Mouse (Mus musculus) retina, embryonic 14.5 days (tissue): ENCODE data around the gene Htt.

ENCODE experiments used
- DNase-seq: peaks from one replicate; pipeline ENCODE4 v3.0.0-alpha.2; 2015; ENCODE audit warnings: low spot score

Gene Htt

GRCm38 (mm10) chr5:34889252-34889651, 127.7 kb downstream of the Htt start:
- DNase-seq, result no peak

DNA sequence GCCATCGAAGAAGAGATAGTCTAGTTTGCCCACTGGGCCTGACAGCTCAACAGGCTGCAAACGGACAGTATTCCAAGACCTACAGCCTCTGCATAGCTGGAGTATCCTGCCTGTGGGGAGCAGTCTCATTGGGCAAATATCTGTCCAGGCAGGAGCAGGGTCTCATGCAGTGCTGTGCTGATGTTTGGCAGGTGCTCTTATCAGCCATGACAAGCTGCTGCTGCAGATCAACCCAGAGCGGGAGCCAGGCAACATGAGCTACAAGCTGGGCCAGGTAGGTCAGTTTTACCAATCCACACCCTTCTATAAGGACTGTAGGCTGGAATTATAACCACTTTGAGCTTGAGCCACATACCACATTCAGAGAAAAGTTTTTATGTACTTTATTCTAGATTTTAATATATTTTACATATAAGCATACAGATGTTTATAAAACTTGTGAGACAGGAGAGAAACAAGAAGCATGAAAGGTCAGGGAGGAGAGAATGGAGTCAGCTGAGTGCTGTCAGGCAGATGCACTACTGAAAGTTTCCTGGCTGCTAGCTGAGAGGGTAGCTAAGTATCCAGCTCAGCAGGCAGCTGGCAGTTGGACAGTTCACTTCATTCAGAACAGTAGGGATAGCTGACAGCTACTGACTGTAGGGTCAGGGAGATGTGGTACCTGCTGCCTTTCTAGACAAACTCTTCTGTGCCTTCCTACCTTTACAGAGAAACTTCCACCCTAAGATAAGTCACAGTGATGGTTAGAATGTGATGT, 135.3 kb downstream of the Htt start:
- no peak for DNase-seq

DNA sequence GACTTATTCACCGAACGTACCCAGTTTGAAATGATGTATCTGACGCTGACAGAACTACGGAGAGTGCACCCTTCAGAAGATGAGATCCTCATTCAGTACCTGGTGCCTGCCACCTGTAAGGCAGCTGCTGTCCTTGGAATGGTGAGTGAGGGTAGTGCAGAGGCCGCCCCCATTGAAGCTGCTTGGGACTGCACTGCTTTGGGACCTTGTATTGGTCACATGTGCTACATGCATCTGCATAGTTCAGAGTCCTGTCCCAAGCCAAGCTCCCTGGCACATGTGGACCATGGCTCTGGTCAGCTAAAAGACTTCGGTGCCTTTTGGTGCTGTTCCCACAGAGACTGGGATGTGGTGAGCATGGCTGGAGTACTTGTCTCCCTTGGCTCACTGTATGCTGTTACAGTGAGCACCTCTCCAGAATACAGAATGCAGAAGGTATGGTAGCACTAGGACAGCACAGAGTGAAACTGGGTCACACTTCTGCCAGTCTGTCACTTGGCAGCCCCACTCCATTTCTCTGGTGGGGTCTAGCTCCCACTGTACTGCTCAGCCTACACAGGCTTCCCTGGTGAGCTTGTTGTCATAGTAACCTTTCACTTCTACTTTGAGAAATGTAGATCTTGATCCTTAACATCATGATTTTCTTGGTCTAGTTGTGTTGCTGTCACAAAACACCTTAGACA, 138.4 kb downstream of the Htt start:
- no peak for DNase-seq

GRCm38 (mm10) chr5:34902371-34902770, 140.8 kb downstream of the Htt start:
- no peak for DNase-seq

DNA sequence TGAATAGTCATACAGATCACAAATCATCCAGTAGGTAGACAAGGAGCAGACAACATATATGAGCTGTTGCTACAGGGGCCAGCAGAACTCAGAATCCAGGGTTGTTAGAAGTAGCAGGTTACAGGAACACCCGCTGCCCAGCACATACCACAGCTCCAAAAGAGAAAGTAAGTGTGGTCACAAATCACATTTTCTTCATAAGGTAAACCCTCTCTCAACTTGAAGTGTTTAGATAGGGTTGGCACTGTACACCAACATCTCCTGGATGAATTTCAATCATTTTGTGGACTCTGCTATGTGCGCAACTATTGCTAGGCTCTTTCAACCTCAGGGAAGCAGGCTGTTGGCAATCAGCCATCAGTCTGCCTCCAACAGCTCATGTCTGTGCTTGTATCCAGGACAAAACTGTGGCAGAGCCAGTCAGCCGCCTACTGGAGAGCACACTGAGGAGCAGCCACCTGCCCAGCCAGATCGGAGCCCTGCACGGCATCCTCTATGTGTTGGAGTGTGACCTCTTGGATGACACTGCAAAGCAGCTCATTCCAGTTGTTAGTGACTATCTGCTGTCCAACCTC, 141.4 kb downstream of the Htt start:
- DNase-seq, result no peak

- DNase-seq, result no peak
Observed at GRCm38 (mm10) chr5:34904412-34904811, 142.9 kb downstream of the Htt start.

DNA sequence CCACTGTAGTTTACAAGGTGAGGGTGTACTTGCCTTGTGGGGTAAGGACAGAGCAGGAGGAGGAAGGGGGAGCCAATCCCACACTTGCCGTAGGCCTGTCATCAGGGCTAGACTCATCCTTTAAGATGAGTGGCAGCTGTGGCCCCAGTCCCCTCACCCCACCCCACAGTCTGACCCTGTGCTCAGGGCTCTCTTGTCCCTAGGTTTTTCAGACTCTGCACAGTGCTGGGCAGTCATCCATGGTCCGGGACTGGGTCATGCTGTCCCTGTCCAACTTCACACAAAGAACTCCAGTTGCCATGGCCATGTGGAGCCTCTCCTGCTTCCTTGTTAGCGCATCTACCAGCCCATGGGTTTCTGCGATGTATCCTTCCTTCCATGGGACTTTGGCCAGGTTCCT, 145.7 kb downstream of the Htt start:
- DNase-seq, result no peak

DNA sequence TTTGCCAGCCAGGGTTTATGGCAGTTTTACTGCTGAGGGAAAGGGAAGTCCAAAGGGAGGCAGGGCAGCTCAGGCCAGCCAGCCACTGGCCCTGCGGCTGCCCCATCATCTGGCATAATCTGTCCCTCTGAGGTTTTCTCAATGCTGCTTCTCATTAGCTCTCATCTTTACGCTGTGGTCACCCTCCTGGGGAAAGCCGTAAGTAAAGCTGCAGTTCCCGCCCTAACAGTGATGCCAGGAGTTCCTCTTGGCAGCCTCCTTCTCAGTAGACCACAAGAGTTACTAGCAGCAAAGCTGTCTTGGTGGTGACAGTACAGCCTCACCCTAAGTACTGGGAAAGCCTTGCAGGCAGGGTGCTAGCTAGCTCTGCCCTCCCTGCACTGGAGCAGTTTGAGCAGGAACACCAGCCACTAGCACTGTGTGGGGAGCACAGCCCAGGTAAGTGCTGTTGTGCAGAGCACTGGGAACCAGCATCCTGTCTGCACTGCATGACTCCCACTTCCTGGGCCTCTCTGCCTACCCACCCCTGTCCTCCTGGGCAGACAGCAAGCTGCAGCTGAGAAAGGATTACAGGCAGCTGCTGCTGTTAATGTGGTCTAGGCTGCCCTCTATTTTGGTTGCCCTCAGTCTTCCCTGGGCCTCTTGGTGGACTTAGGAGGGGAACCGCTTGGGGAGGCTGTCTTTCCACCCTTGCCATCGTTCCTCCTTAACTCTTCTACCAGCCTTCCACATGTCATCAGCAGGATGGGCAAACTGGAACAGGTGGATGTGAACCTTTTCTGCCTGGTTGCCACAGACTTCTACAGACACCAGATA, 146.6 kb downstream of the Htt start, which contains the start of gene Msantd1:
Msantd1 (plus strand) TSS at position 103 of the 816 bp plus-strand sequence.
- no peak for DNase-seq

DNA sequence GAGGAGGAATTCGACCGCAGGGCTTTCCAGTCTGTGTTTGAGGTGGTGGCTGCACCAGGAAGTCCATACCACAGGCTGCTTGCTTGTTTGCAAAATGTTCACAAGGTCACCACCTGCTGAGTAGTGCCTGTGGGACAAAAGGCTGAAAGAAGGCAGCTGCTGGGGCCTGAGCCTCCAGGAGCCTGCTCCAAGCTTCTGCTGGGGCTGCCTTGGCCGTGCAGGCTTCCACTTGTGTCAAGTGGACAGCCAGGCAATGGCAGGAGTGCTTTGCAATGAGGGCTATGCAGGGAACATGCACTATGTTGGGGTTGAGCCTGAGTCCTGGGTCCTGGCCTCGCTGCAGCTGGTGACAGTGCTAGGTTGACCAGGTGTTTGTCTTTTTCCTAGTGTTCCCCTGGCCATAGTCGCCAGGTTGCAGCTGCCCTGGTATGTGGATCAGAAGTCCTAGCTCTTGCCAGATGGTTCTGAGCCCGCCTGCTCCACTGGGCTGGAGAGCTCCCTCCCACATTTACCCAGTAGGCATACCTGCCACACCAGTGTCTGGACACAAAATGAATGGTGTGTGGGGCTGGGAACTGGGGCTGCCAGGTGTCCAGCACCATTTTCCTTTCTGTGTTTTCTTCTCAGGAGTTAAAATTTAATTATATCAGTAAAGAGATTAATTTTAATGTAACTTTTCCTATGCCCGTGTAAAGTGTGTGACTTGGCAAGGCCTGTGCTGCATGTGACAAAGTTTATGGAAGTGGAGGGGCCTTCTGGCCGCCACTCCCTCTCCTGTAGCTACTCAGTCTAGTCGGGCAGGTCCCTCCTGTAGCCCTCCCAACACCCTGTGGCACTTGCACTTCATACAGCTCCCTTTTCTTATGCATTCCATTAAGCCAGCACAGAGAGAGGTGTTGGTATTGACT, 147.4 kb downstream of the Htt start:
- DNase-seq, result no peak

DNA sequence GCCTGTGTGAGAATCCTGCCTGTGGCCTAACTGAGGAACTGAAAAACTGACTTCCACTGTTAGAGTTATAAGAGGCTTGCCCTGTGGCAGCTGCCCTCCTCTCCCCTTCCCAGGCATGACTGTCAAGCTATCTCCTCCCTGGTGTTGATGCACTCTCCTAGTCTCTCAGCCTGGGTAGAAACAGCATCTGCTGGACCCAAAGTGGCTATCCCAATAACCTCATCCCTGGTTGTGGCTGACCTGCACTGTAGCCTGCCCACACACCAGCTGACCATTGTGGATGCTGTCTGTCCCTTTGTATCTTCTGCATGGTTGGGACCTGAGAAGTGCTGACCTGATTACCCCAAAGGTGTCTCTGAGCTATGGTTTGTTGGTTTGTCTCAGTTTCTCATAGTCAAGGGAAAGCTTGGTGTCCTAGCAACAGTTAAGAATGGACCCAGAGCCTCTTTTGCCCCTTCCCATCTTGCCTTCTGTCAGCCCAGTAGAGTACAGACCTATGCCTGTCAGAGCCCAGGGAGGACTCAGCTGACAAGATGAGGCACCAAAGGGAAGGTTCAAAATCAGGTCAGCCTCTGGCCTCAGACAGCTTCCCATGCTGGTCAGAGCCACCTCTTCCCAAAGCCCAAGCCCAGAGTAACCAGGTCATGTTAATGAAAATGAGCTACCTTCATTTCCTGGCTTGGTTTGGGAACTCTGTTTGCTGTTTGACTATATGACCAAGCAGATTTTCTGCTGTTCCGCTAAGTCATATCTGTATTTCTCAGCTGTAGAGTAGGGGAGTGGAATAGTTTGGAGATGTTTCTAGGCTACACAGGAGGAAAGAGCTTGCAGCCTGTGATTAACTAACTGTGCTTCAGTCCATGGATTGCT, 148.3 kb downstream of the Htt start:
- DNase-seq, result no peak

- no peak for DNase-seq
Observed at GRCm38 (mm10) chr5:34910504-34910815, 148.9 kb downstream of the Htt start.

DNA sequence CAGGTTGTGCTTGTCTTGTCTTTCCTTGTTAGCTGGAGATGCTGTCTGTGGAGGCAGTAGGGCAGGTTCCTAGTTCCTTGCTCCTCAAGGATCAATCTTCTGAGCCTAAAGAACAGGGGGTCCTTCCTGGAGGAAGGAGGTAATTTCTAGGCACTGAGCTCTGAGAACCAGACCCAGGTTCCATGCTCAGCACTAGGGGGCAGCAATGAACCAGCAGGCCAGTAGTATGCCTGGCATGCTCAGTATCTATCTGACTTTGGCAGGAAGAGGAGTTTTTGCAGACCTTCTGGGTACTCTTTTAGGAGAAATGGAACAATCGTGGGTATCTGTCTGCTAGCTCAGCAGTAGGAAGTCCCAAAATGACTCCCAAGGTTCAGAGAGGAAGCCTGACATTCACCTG, 154.3 kb downstream of the Htt start:
- DNase-seq, result peak; percentile 80

DNA sequence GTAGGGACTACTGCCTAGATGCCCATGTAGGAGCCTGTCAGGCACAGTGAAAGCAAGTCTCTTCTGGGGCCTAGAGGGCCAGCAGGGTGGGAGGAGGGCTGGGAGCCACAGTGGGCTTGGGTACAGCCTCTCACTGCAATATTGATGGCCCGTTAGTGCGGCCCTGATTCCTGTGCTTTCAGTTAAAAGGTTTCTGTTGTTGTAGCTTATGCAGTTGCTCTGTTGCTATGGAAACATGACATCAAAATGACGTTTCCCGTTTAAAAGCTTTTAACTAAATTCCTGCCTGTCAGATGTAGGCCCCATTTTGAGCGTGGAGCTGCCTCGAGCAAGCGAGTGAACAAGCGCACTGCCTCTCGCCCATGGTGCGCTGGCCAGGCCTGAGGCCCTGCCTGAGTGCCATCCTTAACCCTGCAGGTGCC, 155.7 kb downstream of the Htt start:
- peak; percentile 45 for DNase-seq

GRCm38 (mm10) chr5:34918785-34919184, 157.2 kb downstream of the Htt start:
- no peak for DNase-seq

- DNase-seq, result no peak
Observed at GRCm38 (mm10) chr5:34922531-34922930, 161.0 kb downstream of the Htt start.

GRCm38 (mm10) chr5:34923920-34924319, 162.4 kb downstream of the Htt start:
- DNase-seq, result no peak

DNA sequence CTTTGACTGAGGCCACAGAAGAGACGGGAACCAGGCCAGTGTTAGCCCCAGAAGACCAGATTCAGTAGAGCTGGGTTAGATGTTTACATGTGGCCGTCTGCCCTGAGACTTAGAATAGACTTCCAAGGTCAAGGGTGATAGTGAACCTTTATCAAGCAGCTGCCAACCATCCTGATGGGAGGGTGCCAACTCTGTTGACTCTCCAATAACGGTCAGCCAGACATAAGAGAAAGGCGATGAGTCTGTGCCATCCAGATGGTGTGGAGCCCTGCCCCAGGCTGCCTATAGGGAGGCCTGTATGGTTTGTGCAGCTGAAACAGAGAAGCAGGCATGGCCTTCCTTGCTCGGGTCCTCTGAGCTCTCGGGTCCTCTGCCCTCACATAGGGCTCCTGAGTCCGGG, 163.0 kb downstream of the Htt start:
- no peak for DNase-seq

- no peak for DNase-seq
Observed at GRCm38 (mm10) chr5:34927648-34928047, 166.1 kb downstream of the Htt start.

DNA sequence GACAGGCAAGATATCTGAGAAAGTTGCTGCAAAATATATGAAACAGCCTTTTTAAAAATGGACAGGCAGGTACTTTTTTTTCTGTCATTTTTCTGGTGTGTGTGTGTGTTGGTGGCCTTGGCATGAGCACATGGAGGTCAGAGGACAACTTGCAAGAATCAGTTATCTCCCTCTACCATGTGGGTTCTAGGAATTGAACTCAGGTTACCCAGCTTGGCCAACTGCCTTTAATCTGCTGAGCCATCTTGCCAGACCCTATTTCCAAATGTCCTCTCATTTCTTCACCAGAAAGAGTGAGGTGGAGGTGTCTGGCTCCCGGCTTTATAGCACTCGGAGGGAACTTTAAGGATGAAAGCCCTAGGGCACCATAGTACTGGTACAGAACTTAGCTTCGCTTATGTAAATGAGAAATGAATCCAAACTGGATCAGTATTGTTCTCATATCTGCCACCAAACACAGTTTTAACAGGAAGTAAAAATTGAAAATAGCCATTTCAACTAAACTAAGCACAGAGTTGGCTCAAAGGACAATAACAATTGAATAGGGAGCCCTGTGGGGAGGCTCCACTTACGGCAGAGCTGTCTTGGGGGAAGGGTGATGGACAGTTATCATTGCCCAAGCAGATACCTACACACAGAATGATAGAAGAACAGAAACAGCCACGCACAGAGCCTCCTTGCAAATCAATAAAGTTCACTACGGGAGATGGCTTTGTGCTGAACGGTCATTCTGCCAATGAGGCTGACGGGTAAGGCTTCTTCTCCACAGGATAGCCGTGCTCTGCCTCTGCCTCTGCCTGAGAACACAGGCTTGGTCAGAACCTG, 168.8 kb downstream of the Htt start:
- DNase-seq, result no peak

- DNase-seq, result no peak
Observed at GRCm38 (mm10) chr5:34931091-34931490, 169.6 kb downstream of the Htt start.
